Mouse (Mus musculus) hindbrain, embryonic 13.5 days (tissue): Measurements from ENCODE around the gene Pcbp2. TPM values are rescaled to one million over a fixed set of nuclear protein-coding genes. Genes with fewer than 3 reads are reported as not detected.

Experiments
- ATAC-seq: fragments of 200-750 bp; cut with Nextera tagmentation; 2 replicates; pipeline ENCODE4 v1.8.0; 2017; ENCODE audit warnings: moderate TSS enrichment; ENCODE audit not compliant: low FRiP score
- H3K27ac ChIP-seq: fragments of 300-500 bp; sonication (generic); 2 replicates; pipeline ENCODE4 v1.5.1; 2015; ENCODE audit warnings: inconsistent platforms, mild to moderate bottlenecking, moderate library complexity
- H3K27me3 ChIP-seq: fragments of 300-500 bp; sonication (generic); 2 replicates; pipeline ENCODE4 v1.6.1; 2015; ENCODE audit warnings: mild to moderate bottlenecking, inconsistent platforms
- H3K36me3 ChIP-seq: fragments of 300-500 bp; sonication (generic); 2 replicates; pipeline ENCODE4 v1.6.1; 2015; ENCODE audit warnings: mild to moderate bottlenecking, inconsistent platforms
- H3K4me1 ChIP-seq: fragments of 300-500 bp; sonication (generic); replicated peaks from 2 replicates; pipeline ENCODE4 v1.6.1; 2015; ENCODE audit warnings: inconsistent platforms
- H3K4me2 ChIP-seq: fragments of 300-500 bp; sonication (generic); 2 replicates; pipeline ENCODE4 v1.6.1; 2015; ENCODE audit warnings: inconsistent platforms, mild to moderate bottlenecking, moderate library complexity
- H3K4me3 ChIP-seq: fragments of 300-500 bp; sonication (generic); 2 replicates; pipeline ENCODE4 v1.5.1; 2015; ENCODE audit warnings: mild to moderate bottlenecking, inconsistent platforms
- H3K9ac ChIP-seq: fragments of 300-500 bp; sonication (generic); 2 replicates; pipeline ENCODE4 v1.6.1; 2015; ENCODE audit warnings: mild to moderate bottlenecking, inconsistent platforms
- H3K9me3 ChIP-seq: fragments of 300-500 bp; sonication (generic); 2 replicates; pipeline ENCODE4 v1.6.1; 2016; ENCODE audit warnings: inconsistent platforms
- WGBS: fragments of 180-500 bp; shearing (Covaris S2); methylation state at CpG from one replicate; pipeline ENCODE4 v1.1.7; 2015; 5-methylcytosine and 5-hydroxymethylcytosine counted together
- polyA plus RNA-seq: library from polyadenylated mRNA; unstranded; fragments of >200 nt; fragmentation: Nextera tagmentation; extraction: Ambion mirVana; gene quantifications from 2 replicates; pipeline ENCODE4 v1.2.1, GENCODE M21; 2015

The Pcbp2 gene
- polyA plus RNA-seq, 1 experiment from 2014 or later = 148 TPM

DNA sequence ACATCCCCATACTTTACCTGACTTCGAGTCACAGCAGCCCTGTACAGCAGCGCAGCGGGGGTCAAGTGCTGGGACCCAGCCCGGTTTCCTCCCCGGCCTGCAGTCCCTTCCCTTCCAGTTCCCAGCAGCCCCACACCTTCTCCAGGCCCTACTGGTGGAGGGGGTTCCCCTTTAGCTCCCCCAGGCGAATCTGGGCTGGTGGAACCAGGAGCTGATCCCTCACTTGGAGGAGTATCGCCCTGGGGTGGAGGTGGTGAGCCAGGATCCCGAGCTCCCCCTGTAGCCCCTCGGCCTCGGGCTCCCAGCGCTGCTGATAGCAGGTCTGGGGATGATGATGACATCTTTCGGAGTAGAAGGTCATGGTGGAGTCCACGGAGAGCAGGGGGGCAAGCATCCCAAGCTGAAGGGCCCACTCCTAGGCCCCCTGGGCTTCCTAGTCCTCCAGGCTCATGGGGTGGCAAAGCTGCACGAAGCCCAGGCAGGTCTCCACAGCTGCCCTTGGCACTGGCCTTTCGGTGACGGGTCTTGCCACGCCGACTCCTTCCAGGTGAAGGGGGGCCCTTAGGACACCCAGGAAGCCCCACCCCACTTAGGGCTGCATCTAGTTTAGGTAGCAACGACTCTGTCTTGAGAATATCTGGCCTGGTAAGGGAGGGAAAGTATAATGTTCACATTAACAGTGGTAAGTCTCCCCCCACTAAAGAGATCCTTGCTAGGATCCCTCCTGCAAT, 30.9 kb downstream of the Pcbp2 start:
- 90% methylated on average over 19 of the region's 19 CpGs for WGBS
- no peaks in the 10 kb centered on the region for H3K27me3 ChIP-seq
- no peak overlapping the region for H3K4me2 ChIP-seq
- peaks cover 91% of the 10 kb centered on the region for H3K36me3 ChIP-seq
- H3K9me3 ChIP-seq = no peaks in the 10 kb centered on the region
- H3K4me1 ChIP-seq = no peaks in the 10 kb centered on the region
- no peak overlapping the region for H3K9ac ChIP-seq
- no peak overlapping the region for H3K4me3 ChIP-seq
- no peak for ATAC-seq
- no peak overlapping the region for H3K27ac ChIP-seq

DNA sequence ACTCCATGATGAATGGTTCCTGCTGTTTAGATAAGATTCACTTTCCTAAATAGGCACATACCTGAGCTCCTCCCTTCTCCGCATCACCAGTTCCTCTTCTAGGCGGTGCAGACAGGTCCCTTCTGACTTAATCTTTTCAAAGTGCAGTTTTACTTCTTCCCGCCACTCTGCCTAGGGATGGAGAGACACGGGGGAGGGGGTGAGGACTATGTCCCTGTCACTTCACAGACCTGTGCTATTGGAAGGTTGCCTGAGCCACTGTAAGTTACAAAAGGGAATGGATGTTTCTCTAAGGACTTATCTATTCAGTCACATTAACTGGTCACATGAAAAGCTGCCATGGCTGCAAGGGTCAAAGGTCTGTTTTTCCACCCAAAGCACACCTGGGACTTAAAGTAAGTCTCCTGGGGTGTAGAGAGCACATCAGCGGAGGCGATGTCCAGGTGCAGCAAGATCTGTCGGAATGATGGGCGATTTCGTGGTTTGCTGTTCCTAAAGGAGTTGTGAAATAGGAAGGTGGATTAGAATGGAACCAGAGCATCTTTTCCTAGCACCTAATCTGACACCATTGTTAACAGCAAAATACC, 32.0 kb downstream of the Pcbp2 start:
- H3K27ac ChIP-seq = no peak overlapping the region
- ATAC-seq = no peak
- H3K27me3 ChIP-seq = no peaks in the 10 kb centered on the region
- H3K4me2 ChIP-seq = no peak overlapping the region
- H3K36me3 ChIP-seq = peaks cover 82% of the 10 kb centered on the region
- 77% methylated on average over 9 of the region's 9 CpGs for WGBS
- no peak overlapping the region for H3K4me3 ChIP-seq
- no peak overlapping the region for H3K9ac ChIP-seq
- 0 out of 2 replicates have a peak, but pooled peaks cover 7% of the 10 kb centered on the region for H3K4me1 ChIP-seq
- H3K9me3 ChIP-seq = no peaks in the 10 kb centered on the region

- no peaks in the 10 kb centered on the region for H3K27me3 ChIP-seq
- H3K9ac ChIP-seq = no peak within 1 kb of the TSS
- H3K27ac ChIP-seq = no peak within 1 kb of the TSS
- no peak within 1 kb of the TSS for H3K4me2 ChIP-seq
- WGBS = 93% methylated on average over 1 of the region's 1 CpGs
- H3K4me3 ChIP-seq = no peak within 1 kb of the TSS
- no peaks in the 10 kb centered on the region for H3K9me3 ChIP-seq
- H3K36me3 ChIP-seq = peaks cover 82% of the 10 kb centered on the region
- peaks cover 10% of the 10 kb centered on the region for H3K4me1 ChIP-seq
- no peak for ATAC-seq
Observed at GRCm38 (mm10) chr15:102503447-102503846, 33.1 kb downstream of the Pcbp2 start, which contains the start of gene Gm10337. TSS of gene Gm10337 (plus strand) at chr15:102503722.

- H3K4me3 ChIP-seq = no peak overlapping the region
- H3K36me3 ChIP-seq = peaks cover 78% of the 10 kb centered on the region
- no peak overlapping the region for H3K27ac ChIP-seq
- 91% methylated on average over 9 of the region's 9 CpGs for WGBS
- H3K27me3 ChIP-seq = no peaks in the 10 kb centered on the region
- peaks cover 16% of the 10 kb centered on the region for H3K4me1 ChIP-seq
- no peak for ATAC-seq
- no peak overlapping the region for H3K9ac ChIP-seq
- no peaks in the 10 kb centered on the region for H3K9me3 ChIP-seq
- no peak overlapping the region for H3K4me2 ChIP-seq
Observed at GRCm38 (mm10) chr15:102503924-102504782, 33.8 kb downstream of the Pcbp2 start.

DNA sequence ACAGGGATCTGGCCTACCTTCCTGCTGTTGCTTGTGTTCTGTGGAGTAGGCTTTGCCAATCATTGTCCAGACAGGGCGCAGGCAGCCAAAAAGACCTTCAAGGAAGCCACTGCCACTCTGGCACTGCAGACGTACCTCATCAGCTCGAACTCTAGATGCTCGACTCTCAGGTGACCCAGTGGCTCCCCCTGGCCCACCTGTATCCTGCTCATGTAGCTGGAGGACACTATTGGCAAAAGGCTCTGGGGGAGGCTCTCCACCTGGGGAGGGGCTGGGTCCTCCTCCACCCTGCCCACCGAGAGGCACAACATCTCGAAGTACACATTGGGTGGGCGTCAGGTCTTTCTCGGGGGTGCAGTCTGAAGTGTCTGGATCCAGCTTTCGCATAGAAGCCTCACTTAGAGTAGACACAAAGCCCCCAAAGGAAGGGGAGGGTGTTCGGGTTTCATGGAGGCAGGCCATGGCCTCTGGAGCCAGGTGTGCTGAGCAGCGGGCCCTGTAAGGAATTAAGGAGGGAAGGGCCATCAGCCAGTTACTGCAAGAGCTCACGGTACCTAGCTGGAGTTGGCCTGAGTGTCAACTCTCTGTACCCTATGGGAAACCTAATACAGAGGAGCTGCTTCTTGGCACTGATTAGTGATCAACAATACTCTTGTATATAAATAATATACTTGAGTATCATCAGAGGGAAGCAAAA, 34.9 kb downstream of the Pcbp2 start:
- Histone ChIP-seq H3K9me3 (no peaks in the 10 kb centered on the region), H3K27ac (no peak overlapping the region), H3K4me1 (peaks cover 26% of the 10 kb centered on the region), H3K27me3 (no peaks in the 10 kb centered on the region), H3K9ac (0 out of 2 replicates have a peak overlapping the region, but pooled peaks have one; percentile 15), H3K4me2 (no peak overlapping the region), H3K36me3 (peaks cover 68% of the 10 kb centered on the region), H3K4me3 (no peak overlapping the region)
- no peak for ATAC-seq
- 80% methylated on average over 12 of the region's 12 CpGs for WGBS

DNA sequence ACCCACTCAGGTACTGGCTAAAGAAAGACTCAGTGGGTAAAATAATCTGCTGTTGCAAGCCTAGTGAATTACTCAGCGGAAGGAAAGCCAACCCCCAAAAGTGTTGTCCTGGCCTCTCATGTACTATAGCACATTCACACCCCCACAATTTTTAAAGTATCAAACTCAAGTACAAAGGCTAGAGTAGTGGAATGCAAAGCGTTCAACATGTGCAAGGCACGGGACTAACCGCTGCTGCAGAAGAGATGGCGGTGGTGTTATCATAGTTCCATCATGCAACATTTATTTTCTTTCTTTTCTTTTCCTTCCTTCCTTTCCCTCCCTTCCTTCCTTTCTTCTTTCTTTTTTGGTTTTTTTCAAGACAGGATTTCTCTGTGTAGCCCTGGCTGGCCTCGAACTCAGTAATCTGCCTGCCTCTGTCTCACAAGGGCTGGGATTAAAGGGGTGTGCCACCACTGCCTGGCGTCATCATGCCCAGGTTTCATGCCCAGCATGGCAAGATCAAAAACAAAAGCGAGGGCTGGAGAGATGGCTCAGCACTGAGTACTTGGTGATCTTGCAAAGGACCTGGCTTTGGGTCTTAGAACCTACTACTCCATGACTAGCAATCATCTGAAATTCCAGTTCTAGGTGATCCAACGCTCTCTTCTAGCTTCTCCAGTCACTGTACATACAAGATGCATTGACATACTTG, 35.6 kb downstream of the Pcbp2 start:
- H3K9me3 ChIP-seq = no peaks in the 10 kb centered on the region
- 88% methylated on average over 9 of the region's 9 CpGs for WGBS
- peaks cover 29% of the 10 kb centered on the region for H3K4me1 ChIP-seq
- no peak overlapping the region for H3K4me2 ChIP-seq
- 0 out of 2 replicates have a peak overlapping the region, but pooled peaks have one; percentile 15 for H3K9ac ChIP-seq
- H3K4me3 ChIP-seq = no peak overlapping the region
- peaks cover 61% of the 10 kb centered on the region for H3K36me3 ChIP-seq
- no peaks in the 10 kb centered on the region for H3K27me3 ChIP-seq
- H3K27ac ChIP-seq = no peak overlapping the region
- no peak for ATAC-seq

- Histone ChIP-seq H3K9ac (0 out of 2 replicates have a peak overlapping the region, but pooled peaks have one; percentile 15), H3K9me3 (no peaks in the 10 kb centered on the region), H3K4me2 (no peak overlapping the region), H3K4me1 (peaks cover 34% of the 10 kb centered on the region), H3K27me3 (no peaks in the 10 kb centered on the region), H3K36me3 (peaks cover 55% of the 10 kb centered on the region), H3K4me3 (no peak overlapping the region), H3K27ac (no peak overlapping the region)
- 71% methylated on average over 2 of the region's 2 CpGs for WGBS
- ATAC-seq = no peak
Observed at GRCm38 (mm10) chr15:102506464-102506830, 36.1 kb downstream of the Pcbp2 start.

GRCm38 (mm10) chr15:102506864-102507263, 36.5 kb downstream of the Pcbp2 start:
- no peak overlapping the region for H3K9ac ChIP-seq
- H3K9me3 ChIP-seq = no peaks in the 10 kb centered on the region
- H3K4me2 ChIP-seq = no peak overlapping the region
- H3K27me3 ChIP-seq = no peaks in the 10 kb centered on the region
- H3K4me1 ChIP-seq = peaks cover 38% of the 10 kb centered on the region
- H3K36me3 ChIP-seq = peaks cover 51% of the 10 kb centered on the region
- no peak overlapping the region for H3K27ac ChIP-seq
- ATAC-seq = no peak
- no peak overlapping the region for H3K4me3 ChIP-seq
- 100% methylated on average over 1 of the region's 1 CpGs for WGBS

DNA sequence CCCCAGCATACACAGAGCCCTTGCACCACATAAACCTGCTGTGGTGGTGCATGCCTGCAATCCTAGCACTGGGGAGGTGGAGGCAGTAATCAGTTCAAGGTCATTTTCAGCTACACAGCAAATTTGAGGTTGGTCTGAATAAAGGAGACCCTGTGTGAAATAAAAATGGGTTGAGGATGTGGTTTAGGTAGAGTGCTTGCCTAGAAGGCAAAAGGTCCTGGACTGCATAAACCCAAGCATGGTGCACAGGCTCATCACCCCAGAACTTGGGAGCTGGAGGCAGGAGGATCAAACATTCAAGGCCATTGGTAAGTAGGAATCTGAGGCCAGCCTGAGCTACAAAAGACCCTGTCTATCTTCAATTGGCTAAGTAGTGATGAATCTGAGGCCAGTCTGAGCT, 37.2 kb downstream of the Pcbp2 start:
- ATAC-seq = no peak
- Histone ChIP-seq H3K27ac (no peak overlapping the region), H3K9me3 (no peaks in the 10 kb centered on the region), H3K4me3 (no peak overlapping the region), H3K27me3 (no peaks in the 10 kb centered on the region), H3K4me1 (peaks cover 45% of the 10 kb centered on the region), H3K4me2 (no peak overlapping the region), H3K9ac (no peak overlapping the region), H3K36me3 (peaks cover 44% of the 10 kb centered on the region)

DNA sequence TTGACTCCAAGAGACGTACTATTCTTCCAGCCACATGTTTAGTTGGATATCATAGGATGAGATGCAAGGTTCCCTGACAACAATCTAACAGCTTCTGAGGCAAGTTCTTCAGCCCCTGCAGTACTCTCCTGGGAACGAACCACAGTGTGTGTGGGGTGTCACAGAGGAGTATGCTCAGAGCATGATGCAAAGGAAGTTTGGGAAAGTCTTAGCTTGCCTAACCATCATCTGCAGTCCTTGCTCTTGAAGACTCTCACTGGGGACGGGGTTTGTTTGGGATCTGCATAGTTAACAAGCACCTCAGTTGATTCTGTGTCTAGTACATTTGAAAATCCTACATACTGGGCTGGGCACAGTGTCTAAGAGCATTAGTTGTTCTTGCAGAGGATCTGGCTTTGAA, 38.0 kb downstream of the Pcbp2 start:
- Histone ChIP-seq H3K27ac (no peak overlapping the region), H3K4me2 (no peak overlapping the region), H3K27me3 (no peaks in the 10 kb centered on the region), H3K4me1 (peaks cover 52% of the 10 kb centered on the region), H3K9me3 (no peaks in the 10 kb centered on the region), H3K9ac (no peak overlapping the region), H3K36me3 (peaks cover 36% of the 10 kb centered on the region), H3K4me3 (no peak overlapping the region)
- 89% methylated on average over 3 of the region's 3 CpGs for WGBS
- no peak for ATAC-seq

DNA sequence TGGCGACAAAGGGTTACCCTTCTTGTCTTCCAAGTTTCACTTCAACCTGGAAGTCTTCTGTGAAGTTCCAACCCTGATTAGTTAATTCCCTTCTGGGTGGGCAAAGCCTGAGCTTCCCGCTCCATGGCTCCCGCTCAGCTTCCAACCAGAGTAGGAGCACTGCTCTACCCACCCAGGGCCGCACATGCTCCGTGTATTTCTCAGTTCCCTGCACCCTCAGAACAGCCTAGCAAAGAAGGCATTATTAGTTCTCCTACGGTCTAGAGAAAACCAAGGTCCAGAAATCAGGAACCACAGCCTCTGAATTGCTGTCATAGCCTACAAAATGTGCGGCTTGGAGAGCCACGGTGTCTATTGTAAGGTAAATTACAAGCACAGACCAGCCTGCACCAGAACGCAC, 39.8 kb downstream of the Pcbp2 start:
- 4% methylated on average over 9 of the region's 9 CpGs for WGBS
- ATAC-seq = peak; percentile 65
- Histone ChIP-seq H3K27ac (peak overlapping the region; percentile 92), H3K9ac (peak overlapping the region; percentile 81), H3K36me3 (peaks cover 19% of the 10 kb centered on the region), H3K4me2 (peak overlapping the region; percentile 80), H3K27me3 (no peaks in the 10 kb centered on the region), H3K9me3 (no peaks in the 10 kb centered on the region), H3K4me1 (peaks cover 69% of the 10 kb centered on the region), H3K4me3 (peak overlapping the region; percentile 62)
